Mouse (Mus musculus) testis, adult 2 months (tissue): ENCODE results near the gene Prickle3.
A peak's percentile ranks its signal among the peaks of the same experiment; 100 is the strongest.

Experiments used
- CTCF ChIP-seq: fragments of 200-500 bp; IDR thresholded peaks from 2 replicates; pipeline ENCODE4 v1.5.1; 2012; ENCODE audit warnings: low read depth, mild to moderate bottlenecking, inconsistent platforms, low read length, moderate library complexity; ENCODE audit not compliant: control insufficient read depth, insufficient read depth, insufficient replicate concordance
- POLR2A ChIP-seq: fragments of 200-500 bp; IDR thresholded peaks from 2 replicates; pipeline ENCODE4 v1.6.1; 2012; ENCODE audit warnings: low read depth, mild to moderate bottlenecking, inconsistent platforms, low read length, moderate library complexity; ENCODE audit not compliant: control insufficient read depth

- TF ChIP-seq POLR2A (no peak), CTCF (peak; percentile 57)
Observed at GRCm38 (mm10) chrX:7679405-7680056, 22.5 kb downstream of the Prickle3 start.
